Mouse (Mus musculus): ENCODE results near the gene Oas1d.
"Not testable (repeated sequence)": the region's sequence is repeated elsewhere in the genome, so short reads cannot be mapped to it uniquely, and the experiment has no call there.

GRCm38 (mm10) chr5:120881681-120882080, 32.7 kb upstream of the Oas1d start:
- TF ChIP-seq CTCF (IDR thresholded peaks at IDR 0.05; ENCODE audit: low read depth, low read length); GATA1 (IDR thresholded peaks at IDR 0.05; ENCODE audit: borderline replicate concordance, low read length); TAL1 (conservative IDR thresholded peaks at IDR 0.05; ENCODE audit: low read depth, low read length); GATA2 (IDR thresholded peaks at IDR 0.05; ENCODE audit: borderline replicate concordance, low read depth, low read length); POLR2AphosphoS5 (IDR thresholded peaks at IDR 0.05; ENCODE audit: insufficient replicate concordance, low read depth, low read length): not testable (repeated sequence)

All from G1E (cell line).